In genomic region chr12:79961881-79962280, GRCm38 (mm10) we compare ENCODE assay signal across 24 mouse cellular contexts.
DNase-seq lines count a peak whose midpoint lies in the region; ATAC-seq lines count a peak whose summit lies in the region.
"Had no signal": no experiment of that assay in that cellular context is flagged by ENCODE, and none has a peak within 500 bp of the region (broad histone marks: within the 10 kb centered on the region; RNA-seq: fewer than 3 reads in every experiment).

No protein-coding gene starts in this region.

- peaks cover 44% of the 10 kb centered on the region for H3K4me1 ChIP-seq in forebrain, embryonic 10.5 days
- peaks cover 24% of the 10 kb centered on the region for H3K4me1 ChIP-seq in forebrain, embryonic 12.5 days
- peaks cover 55% of the 10 kb centered on the region for H3K4me1 ChIP-seq in embryonic facial prominence, embryonic 10.5 days

- WGBS in forebrain, embryonic 10.5 days: 91% methylated on average over 4 of the region's 4 CpGs
- WGBS in forebrain, embryonic 12.5 days: 94% methylated on average over 4 of the region's 4 CpGs
- 93% methylated on average over 4 of the region's 4 CpGs for WGBS in embryonic facial prominence, embryonic 10.5 days

- no peak for DNase-seq in forebrain, embryonic 10.5 days (ENCODE audit: extremely low spot score, low spot score)
- DNase-seq in layer of hippocampus, adult 9-11 months: peak; percentile 35
- DNase-seq in layer of hippocampus, postnatal 25 days (ENCODE audit: extremely low spot score in 1 of 2, low spot score in 1 of 2): no peak
- DNase-seq in embryonic facial prominence, embryonic 10.5 days (ENCODE audit: low spot score): no peak
- DNase-seq in cerebellum, postnatal 36 days: no peak
- no peak for DNase-seq in adrenal gland, postnatal 25 days
- DNase-seq: adrenal gland, adult 8-10 months; cerebellum, adult 9-10 months; kidney, adult 11 months; kidney, postnatal 36 days; liver, embryonic 13.5 days; lung, embryonic 14.5 days; thymus, postnatal 25 days had no signal

- no peak overlapping the region for H3K9ac ChIP-seq in forebrain, embryonic 12.5 days
- H3K9ac ChIP-seq: embryonic facial prominence, embryonic 13.5 days; hindbrain, embryonic 12.5 days; kidney, embryonic 15.5 days; liver, embryonic 13.5 days; lung, embryonic 14.5 days; neural tube, embryonic 15.5 days; stomach, embryonic 15.5 days had no signal

- H3K27me3 ChIP-seq in forebrain, embryonic 10.5 days (ENCODE audit: poor library complexity, severe bottlenecking): no peaks in the 10 kb centered on the region
- H3K27me3 ChIP-seq in forebrain, embryonic 12.5 days: no peaks in the 10 kb centered on the region
- H3K27me3 ChIP-seq in embryonic facial prominence, embryonic 10.5 days (replicated peaks; ENCODE audit: low read depth, poor library complexity, severe bottlenecking): 0 out of 2 replicates have a peak, but pooled peaks cover 6% of the 10 kb centered on the region
- H3K27me3 ChIP-seq: embryonic facial prominence, embryonic 13.5 days; hindbrain, embryonic 12.5 days; kidney, embryonic 15.5 days; neural tube, embryonic 15.5 days; Patski; stomach, embryonic 15.5 days had no signal

- H3K36me3 ChIP-seq in forebrain, embryonic 10.5 days (replicated peaks): no peaks in the 10 kb centered on the region
- no peaks in the 10 kb centered on the region for H3K36me3 ChIP-seq in forebrain, embryonic 12.5 days (replicated peaks)
- no peaks in the 10 kb centered on the region for H3K36me3 ChIP-seq in embryonic facial prominence, embryonic 10.5 days (replicated peaks)
- H3K36me3 ChIP-seq: embryonic facial prominence, embryonic 13.5 days; heart, embryonic 10.5 days; hindbrain, embryonic 12.5 days; kidney, embryonic 15.5 days; liver, embryonic 13.5 days; neural tube, embryonic 15.5 days; stomach, embryonic 15.5 days had no signal

- H3K9me3 ChIP-seq in forebrain, embryonic 10.5 days: no peaks in the 10 kb centered on the region
- no peaks in the 10 kb centered on the region for H3K9me3 ChIP-seq in forebrain, embryonic 12.5 days
- H3K9me3 ChIP-seq in embryonic facial prominence, embryonic 10.5 days: no peaks in the 10 kb centered on the region
- H3K9me3 ChIP-seq: embryonic facial prominence, embryonic 13.5 days; heart, embryonic 10.5 days; hindbrain, embryonic 12.5 days; kidney, embryonic 15.5 days; liver, embryonic 13.5 days; neural tube, embryonic 15.5 days; stomach, embryonic 15.5 days had no signal

- no peak overlapping the region for H3K4me3 ChIP-seq in forebrain, embryonic 10.5 days
- H3K4me3 ChIP-seq in forebrain, embryonic 12.5 days (replicated peaks): no peak overlapping the region
- H3K4me3 ChIP-seq in embryonic facial prominence, embryonic 10.5 days: no peak overlapping the region
- H3K4me3 ChIP-seq: embryonic facial prominence, embryonic 13.5 days; heart, embryonic 10.5 days; hindbrain, embryonic 12.5 days; kidney, embryonic 15.5 days; liver, embryonic 13.5 days; neural tube, embryonic 15.5 days; stomach, embryonic 15.5 days had no signal

- 0 out of 2 replicates have a peak overlapping the region, but pooled peaks have one; percentile 36 for H3K27ac ChIP-seq in forebrain, embryonic 10.5 days
- H3K27ac ChIP-seq in forebrain, embryonic 12.5 days: no peak overlapping the region
- peak overlapping the region; percentile 7; the same call in 1 of the 2 replicates for H3K27ac ChIP-seq in embryonic facial prominence, embryonic 10.5 days (replicated peaks)
- H3K27ac ChIP-seq: embryonic facial prominence, embryonic 13.5 days; heart, embryonic 10.5 days; hindbrain, embryonic 12.5 days; kidney, embryonic 15.5 days; liver, embryonic 13.5 days; neural tube, embryonic 15.5 days; stomach, embryonic 15.5 days had no signal

- no peak overlapping the region for H3K4me2 ChIP-seq in forebrain, embryonic 12.5 days
- H3K4me2 ChIP-seq: embryonic facial prominence, embryonic 13.5 days; hindbrain, embryonic 12.5 days; kidney, embryonic 15.5 days; liver, embryonic 13.5 days; lung, embryonic 14.5 days; neural tube, embryonic 15.5 days; stomach, embryonic 15.5 days had no signal

- ATAC-seq in forebrain, embryonic 12.5 days (ENCODE audit: low FRiP score): no peak
- ATAC-seq: CD4-positive, CD25-positive, alpha-beta regulatory T cell, adult 4 months; forebrain, embryonic 16.5 days; midbrain, embryonic 16.5 days; Patski had no signal
